13 mouse cellular contexts compared by ENCODE assay signal in the genomic region with DNA sequence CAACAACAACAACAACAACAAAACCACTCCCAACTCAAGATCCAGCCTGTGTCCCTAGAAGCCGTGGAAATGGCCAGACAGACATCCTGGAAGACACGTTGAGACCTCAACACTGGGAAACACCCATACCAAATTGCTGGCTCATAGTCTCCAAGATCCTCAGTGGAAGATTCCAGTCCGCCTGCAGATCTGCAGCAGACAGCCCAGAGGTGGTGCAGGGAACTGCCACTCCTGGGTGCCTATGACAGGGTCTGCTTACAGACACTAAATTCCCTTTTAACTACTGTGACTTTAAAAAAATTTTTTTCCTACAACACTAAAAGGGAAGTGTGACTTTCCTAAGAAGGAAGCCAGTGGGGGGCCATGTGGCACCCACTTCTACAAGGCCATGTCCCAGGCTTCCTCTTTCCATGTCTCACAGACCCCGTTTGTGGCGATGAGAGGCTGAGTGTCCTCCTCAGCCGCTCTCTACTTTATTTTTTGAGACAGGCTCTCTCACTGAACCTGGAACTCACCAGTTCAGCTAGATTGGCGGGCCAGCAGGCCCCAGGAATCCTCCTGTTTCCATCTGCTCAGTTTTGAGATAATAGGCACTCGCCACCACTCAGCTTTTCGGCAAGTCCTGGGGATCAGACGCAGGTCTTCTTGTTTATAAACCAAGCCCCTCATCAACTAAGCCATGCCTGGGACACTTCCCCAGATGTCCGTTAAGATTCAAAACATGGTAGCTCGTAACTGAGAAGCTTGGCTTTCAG. TPM values are rescaled to one million over a fixed set of nuclear protein-coding genes. Genes with fewer than 3 reads are reported as not detected.
DNase-seq lines count a peak whose midpoint lies in the region; ATAC-seq and TF ChIP-seq lines count a peak whose summit lies in the region.
"Had no signal": no experiment of that assay in that cellular context is flagged by ENCODE, and none has a peak within 500 bp of the region (broad histone marks: within the 10 kb centered on the region; RNA-seq: fewer than 3 reads in every experiment).

No protein-coding gene starts in this region.

- H3K27ac ChIP-seq in intestine, embryonic 14.5 days (ENCODE audit: low read depth): peak overlapping the region; percentile 51; the same call in 1 of the 2 replicates
- no peak overlapping the region for H3K27ac ChIP-seq in intestine, embryonic 15.5 days
- peak overlapping the region; percentile 19; the same call in 1 of the 2 replicates for H3K27ac ChIP-seq in spleen, adult 2 months (ENCODE audit: insufficient read depth, low read length)
- no peak overlapping the region for H3K27ac ChIP-seq in midbrain, embryonic 13.5 days
- H3K27ac ChIP-seq: heart, adult 2 months; limb, embryonic 12.5 days; stomach, embryonic 15.5 days had no signal

- TF ChIP-seq POLR2A in spleen, adult 2 months (IDR thresholded peaks at IDR 0.05; ENCODE audit: low read depth, low read length): no peak

- H3K9ac ChIP-seq in intestine, embryonic 14.5 days (ENCODE audit: low read length): no peak overlapping the region
- H3K9ac ChIP-seq in intestine, embryonic 15.5 days: no peak overlapping the region
- no peak overlapping the region for H3K9ac ChIP-seq in midbrain, embryonic 13.5 days (replicated peaks)
- H3K9ac ChIP-seq: limb, embryonic 12.5 days; stomach, embryonic 15.5 days had no signal

- DNase-seq in intestine, embryonic 14.5 days (ENCODE audit: low spot score): no peak
- DNase-seq in spleen, adult 2 months (ENCODE audit: low read depth in 1 of 2, low spot score in 2 of 2): no peak
- no peak for DNase-seq in spleen, postnatal 10 days (ENCODE audit: low spot score in 2 of 2)
- peak; percentile 12 to 13 for DNase-seq in heart, postnatal 36 days
- no peak for DNase-seq in gastrocnemius, postnatal 36 days
- DNase-seq in thymus, postnatal 14 days: no peak
- DNase-seq: kidney, adult 18-20 months; midbrain, embryonic 14.5 days had no signal

- no peaks in the 10 kb centered on the region for H3K27me3 ChIP-seq in intestine, embryonic 14.5 days (replicated peaks; ENCODE audit: control insufficient read depth, insufficient read depth, low read length)
- no peaks in the 10 kb centered on the region for H3K27me3 ChIP-seq in intestine, embryonic 15.5 days (replicated peaks)
- no peaks in the 10 kb centered on the region for H3K27me3 ChIP-seq in spleen, adult 2 months (ENCODE audit: control insufficient read depth, insufficient read depth, low read length)
- H3K27me3 ChIP-seq in midbrain, embryonic 13.5 days: no peaks in the 10 kb centered on the region
- H3K27me3 ChIP-seq: limb, embryonic 12.5 days; stomach, embryonic 15.5 days had no signal

- intact Hi-C loops in heart, postnatal 36 days (cut with DNase I): no loop called here
- intact Hi-C loops in gastrocnemius, postnatal 36 days (cut with DNase I): no loop called here

- TF ChIP-seq CTCF in spleen, adult 2 months (IDR thresholded peaks at IDR 0.05; ENCODE audit: extremely low read depth, insufficient read depth, insufficient read length, insufficient replicate concordance): no peak

- H3K4me2 ChIP-seq in intestine, embryonic 14.5 days (ENCODE audit: low read length): no peak overlapping the region
- H3K4me2 ChIP-seq in intestine, embryonic 15.5 days (replicated peaks): no peak overlapping the region
- no peak overlapping the region for H3K4me2 ChIP-seq in midbrain, embryonic 13.5 days (replicated peaks)
- H3K4me2 ChIP-seq: limb, embryonic 12.5 days; stomach, embryonic 15.5 days had no signal

- 48% methylated on average over 12 of the region's 12 CpGs for WGBS in intestine, embryonic 14.5 days
- WGBS in intestine, embryonic 15.5 days: 55% methylated on average over 12 of the region's 12 CpGs
- WGBS in spleen, adult 2 months: 52% methylated on average over 12 of the region's 12 CpGs
- 84% methylated on average over 12 of the region's 12 CpGs for WGBS in midbrain, embryonic 13.5 days

- H3K4me3 ChIP-seq in intestine, embryonic 14.5 days (ENCODE audit: low read depth, low read length): no peak overlapping the region
- no peak overlapping the region for H3K4me3 ChIP-seq in intestine, embryonic 15.5 days (replicated peaks)
- H3K4me3 ChIP-seq in spleen, adult 2 months (ENCODE audit: extremely low read depth, insufficient read depth, insufficient read length): no peak overlapping the region
- H3K4me3 ChIP-seq in midbrain, embryonic 13.5 days (replicated peaks): no peak overlapping the region
- H3K4me3 ChIP-seq: heart, adult 2 months; limb, embryonic 12.5 days; stomach, embryonic 15.5 days had no signal

- H3K9me3 ChIP-seq in intestine, embryonic 14.5 days (ENCODE audit: control insufficient read depth, low read length): no peaks in the 10 kb centered on the region
- no peaks in the 10 kb centered on the region for H3K9me3 ChIP-seq in intestine, embryonic 15.5 days
- no peaks in the 10 kb centered on the region for H3K9me3 ChIP-seq in midbrain, embryonic 13.5 days
- H3K9me3 ChIP-seq: limb, embryonic 12.5 days; stomach, embryonic 15.5 days had no signal

- peaks cover 10% of the 10 kb centered on the region; the same call in 1 of the 2 replicates for H3K4me1 ChIP-seq in intestine, embryonic 14.5 days (replicated peaks; ENCODE audit: control insufficient read depth, insufficient read depth, low read length)
- H3K4me1 ChIP-seq in intestine, embryonic 15.5 days (replicated peaks): peaks cover 15% of the 10 kb centered on the region
- no peaks in the 10 kb centered on the region for H3K4me1 ChIP-seq in spleen, adult 2 months (ENCODE audit: control insufficient read depth, insufficient read depth, insufficient read length)
- peaks cover 8% of the 10 kb centered on the region; the same call in 1 of the 2 replicates for H3K4me1 ChIP-seq in midbrain, embryonic 13.5 days (replicated peaks)

- no peaks in the 10 kb centered on the region for H3K36me3 ChIP-seq in intestine, embryonic 14.5 days (ENCODE audit: control insufficient read depth, insufficient read depth, low read length)
- no peaks in the 10 kb centered on the region for H3K36me3 ChIP-seq in intestine, embryonic 15.5 days
- H3K36me3 ChIP-seq in spleen, adult 2 months (ENCODE audit: control insufficient read depth, insufficient read depth, low read length): no peaks in the 10 kb centered on the region
- H3K36me3 ChIP-seq in midbrain, embryonic 13.5 days: peaks cover 4% of the 10 kb centered on the region
- H3K36me3 ChIP-seq: limb, embryonic 12.5 days; stomach, embryonic 15.5 days had no signal

- no peak for ATAC-seq in intestine, embryonic 14.5 days (replicated peaks; ENCODE audit: low FRiP score, low TSS enrichment, low read depth)
- ATAC-seq in intestine, embryonic 15.5 days: no peak
- no peak for ATAC-seq in midbrain, embryonic 13.5 days

RNA-seq across cellular contexts. Expression of a gene that starts 27.4 kb away (rescaled TPM):
- 69.2 and 78.4 TPM in 2 replicates for polyA plus RNA-seq in intestine, embryonic 14.5 days (2014; fragmentation: Nextera tagmentation; extraction: Ambion mirVana)
- 48.5 and 48.8 TPM in 2 replicates for polyA plus RNA-seq in intestine, embryonic 15.5 days (2015; fragmentation: Nextera tagmentation; extraction: Ambion mirVana)
- polyA plus RNA-seq in spleen, adult 2 months (2012; rRNA removed): 7.1 and 12.9 TPM in 2 replicates
- total RNA-seq in heart, postnatal 36 days (2021): 10 to 100 TPM; 18.6 to 24.6 TPM
- polyA plus RNA-seq in midbrain, embryonic 13.5 days (2015; fragmentation: Nextera tagmentation; extraction: Ambion mirVana): 7.5 and 8.3 TPM in 2 replicates
- total RNA-seq in gastrocnemius, postnatal 36 days (2021): 10 to 100 TPM; 21.9 to 22.1 TPM

Comparison
In these comparisons a context has a peak if more than half of its experiments do, and no peak if none do; other contexts are left out.
1. H3K27ac ChIP-seq: peak in intestine, embryonic 14.5 days (single experiment) and spleen, adult 2 months (single experiment); none in intestine, embryonic 15.5 days (single experiment) and midbrain, embryonic 13.5 days (single experiment).
2. DNase-seq: peak in heart, postnatal 36 days (2 of 2); none in intestine, embryonic 14.5 days (single experiment), spleen, adult 2 months (0 of 2), spleen, postnatal 10 days (0 of 2), gastrocnemius, postnatal 36 days (0 of 2) and thymus, postnatal 14 days (single experiment).